Mouse (Mus musculus): ENCODE measurements around the gene Tmem132d. TPM values are rescaled to one million over a fixed set of nuclear protein-coding genes. Genes with fewer than 3 reads are reported as not detected.

The Tmem132d gene
- polyA plus RNA-seq, 1 experiment from 2014 or later = not detected

Other genes with a start within 250 kb of the Tmem132d start
- not detected in 2 replicates for gene Fzd10, start 167.8 kb upstream of the Tmem132d start, polyA plus RNA-seq (2015; fragmentation: Nextera tagmentation; extraction: Ambion mirVana)

Measured in liver, embryonic 16.5 days (tissue).